In genomic region chr10:41151021-41151420, GRCm38 (mm10) we compare ENCODE assay signal across 13 mouse cellular contexts.
A peak's percentile ranks its signal among the peaks of the same experiment; 100 is the strongest.
DNase-seq lines count a peak whose midpoint lies in the region; ATAC-seq and TF ChIP-seq lines count a peak whose summit lies in the region.
"Had no signal": no experiment of that assay in that cellular context is flagged by ENCODE, and none has a peak within 500 bp of the region (broad histone marks: within the 10 kb centered on the region; RNA-seq: fewer than 3 reads in every experiment).

No protein-coding gene starts in this region.

- no peak overlapping the region for H3K4me3 ChIP-seq in hindbrain, embryonic 14.5 days (replicated peaks; ENCODE audit: low read length)
- no peak overlapping the region for H3K4me3 ChIP-seq in hindbrain, embryonic 11.5 days (ENCODE audit: low read depth, low read length)
- H3K4me3 ChIP-seq in midbrain, embryonic 14.5 days (replicated peaks; ENCODE audit: low read depth, low read length): no peak overlapping the region
- H3K4me3 ChIP-seq in midbrain, embryonic 11.5 days (ENCODE audit: low read depth, low read length): no peak overlapping the region
- no peak overlapping the region for H3K4me3 ChIP-seq in midbrain, postnatal 0 days (ENCODE audit: low read depth, low read length)
- H3K4me3 ChIP-seq: limb, embryonic 15.5 days; neural tube, embryonic 12.5 days had no signal

- no peaks in the 10 kb centered on the region for H3K27me3 ChIP-seq in hindbrain, embryonic 14.5 days (ENCODE audit: control insufficient read depth, insufficient read depth, low read length)
- no peaks in the 10 kb centered on the region for H3K27me3 ChIP-seq in hindbrain, embryonic 11.5 days (ENCODE audit: control insufficient read depth, insufficient read depth, low read length)
- no peaks in the 10 kb centered on the region for H3K27me3 ChIP-seq in midbrain, embryonic 14.5 days (ENCODE audit: control insufficient read depth, insufficient read depth, low read length)
- no peaks in the 10 kb centered on the region; the same call in 1 of the 2 replicates for H3K27me3 ChIP-seq in midbrain, embryonic 11.5 days (ENCODE audit: control insufficient read depth, insufficient read depth, low read length)
- no peaks in the 10 kb centered on the region for H3K27me3 ChIP-seq in midbrain, postnatal 0 days (ENCODE audit: insufficient read depth, low read length)
- H3K27me3 ChIP-seq: limb, embryonic 15.5 days; neural tube, embryonic 12.5 days had no signal

- peak; percentile 5 to 16 for DNase-seq in cerebellum, postnatal 14 days
- no peak for DNase-seq in cerebellum, adult 11-12 months
- DNase-seq in hindbrain, embryonic 14.5 days (ENCODE audit: low spot score): peak; percentile 29
- no peak for DNase-seq in hindbrain, embryonic 11.5 days (ENCODE audit: low spot score)
- DNase-seq in midbrain, embryonic 14.5 days: peak; percentile 44
- DNase-seq in midbrain, embryonic 11.5 days (ENCODE audit: low spot score, missing footprints): no peak
- DNase-seq in midbrain, postnatal 0 days (ENCODE audit: low spot score): peak; percentile 23
- no peak for DNase-seq in urinary bladder, adult 2 months (ENCODE audit: low spot score)
- DNase-seq: B cell, adult 2 months; layer of hippocampus, postnatal 36 days; thymus, postnatal 4 days had no signal

- H3K4me2 ChIP-seq in hindbrain, embryonic 14.5 days (replicated peaks): no peak overlapping the region; the same call in 1 of the 2 replicates
- no peak overlapping the region for H3K4me2 ChIP-seq in hindbrain, embryonic 11.5 days (replicated peaks; ENCODE audit: low read depth, low read length)
- no peak overlapping the region for H3K4me2 ChIP-seq in midbrain, embryonic 14.5 days (ENCODE audit: low read length)
- H3K4me2 ChIP-seq in midbrain, embryonic 11.5 days: no peak overlapping the region
- peak overlapping the region; percentile 10; the same call in 1 of the 2 replicates for H3K4me2 ChIP-seq in midbrain, postnatal 0 days (ENCODE audit: low read depth, low read length, poor library complexity, severe bottlenecking)
- H3K4me2 ChIP-seq: limb, embryonic 15.5 days; neural tube, embryonic 12.5 days had no signal

- no peaks in the 10 kb centered on the region for H3K36me3 ChIP-seq in hindbrain, embryonic 14.5 days (replicated peaks; ENCODE audit: control insufficient read depth, insufficient read depth)
- no peaks in the 10 kb centered on the region for H3K36me3 ChIP-seq in hindbrain, embryonic 11.5 days (ENCODE audit: control insufficient read depth, insufficient read depth, low read length)
- H3K36me3 ChIP-seq in midbrain, embryonic 14.5 days (ENCODE audit: control insufficient read depth, insufficient read depth, low read length): no peaks in the 10 kb centered on the region
- no peaks in the 10 kb centered on the region for H3K36me3 ChIP-seq in midbrain, embryonic 11.5 days (ENCODE audit: control insufficient read depth, insufficient read depth, low read length)
- H3K36me3 ChIP-seq in midbrain, postnatal 0 days (ENCODE audit: insufficient read depth, low read length): no peaks in the 10 kb centered on the region
- H3K36me3 ChIP-seq: limb, embryonic 15.5 days; neural tube, embryonic 12.5 days had no signal

- no peaks in the 10 kb centered on the region for H3K9me3 ChIP-seq in hindbrain, embryonic 14.5 days (ENCODE audit: control insufficient read depth, low read length)
- H3K9me3 ChIP-seq in hindbrain, embryonic 11.5 days (ENCODE audit: control insufficient read depth, low read length): no peaks in the 10 kb centered on the region
- H3K9me3 ChIP-seq in midbrain, embryonic 14.5 days (ENCODE audit: control insufficient read depth, low read length): no peaks in the 10 kb centered on the region
- no peaks in the 10 kb centered on the region for H3K9me3 ChIP-seq in midbrain, embryonic 11.5 days (ENCODE audit: control insufficient read depth, low read length)
- H3K9me3 ChIP-seq in midbrain, postnatal 0 days (ENCODE audit: low read length): no peaks in the 10 kb centered on the region
- H3K9me3 ChIP-seq: limb, embryonic 15.5 days; neural tube, embryonic 12.5 days had no signal

- TF ChIP-seq CTCF in midbrain, postnatal 0 days (IDR thresholded peaks at IDR 0.05): no peak

- H3K4me1 ChIP-seq in hindbrain, embryonic 14.5 days (replicated peaks; ENCODE audit: control insufficient read depth, insufficient read depth, low read length): no peaks in the 10 kb centered on the region
- no peaks in the 10 kb centered on the region for H3K4me1 ChIP-seq in hindbrain, embryonic 11.5 days (replicated peaks; ENCODE audit: control insufficient read depth, insufficient read depth, low read length)
- 0 out of 2 replicates have a peak, but pooled peaks cover 3% of the 10 kb centered on the region for H3K4me1 ChIP-seq in midbrain, embryonic 14.5 days (ENCODE audit: control insufficient read depth, insufficient read depth, low read length)
- no peaks in the 10 kb centered on the region for H3K4me1 ChIP-seq in midbrain, embryonic 11.5 days (ENCODE audit: control insufficient read depth, insufficient read depth, low read length)
- H3K4me1 ChIP-seq in midbrain, postnatal 0 days (ENCODE audit: insufficient read depth, low read length): no peaks in the 10 kb centered on the region
- H3K4me1 ChIP-seq: limb, embryonic 15.5 days; neural tube, embryonic 12.5 days had no signal

- H3K9ac ChIP-seq in hindbrain, embryonic 14.5 days: no peak overlapping the region
- H3K9ac ChIP-seq in hindbrain, embryonic 11.5 days (ENCODE audit: low read depth, low read length): no peak overlapping the region
- H3K9ac ChIP-seq in midbrain, embryonic 14.5 days (replicated peaks; ENCODE audit: low read length): no peak overlapping the region
- no peak overlapping the region for H3K9ac ChIP-seq in midbrain, embryonic 11.5 days (ENCODE audit: low read length)
- no peak overlapping the region for H3K9ac ChIP-seq in midbrain, postnatal 0 days (replicated peaks; ENCODE audit: low read length, poor library complexity, severe bottlenecking)
- H3K9ac ChIP-seq: limb, embryonic 15.5 days; neural tube, embryonic 12.5 days had no signal

- 66% methylated on average over 10 of the region's 10 CpGs for WGBS in hindbrain, embryonic 14.5 days
- WGBS in hindbrain, embryonic 11.5 days: 75% methylated on average over 10 of the region's 10 CpGs
- 48% methylated on average over 10 of the region's 10 CpGs for WGBS in midbrain, embryonic 14.5 days
- WGBS in midbrain, embryonic 11.5 days: 56% methylated on average over 10 of the region's 10 CpGs
- WGBS in midbrain, postnatal 0 days: 38% methylated on average over 10 of the region's 10 CpGs

- ATAC-seq in hindbrain, embryonic 14.5 days (ENCODE audit: low FRiP score): no peak
- ATAC-seq in hindbrain, embryonic 11.5 days (ENCODE audit: low FRiP score): no peak
- no peak for ATAC-seq in midbrain, embryonic 14.5 days (ENCODE audit: low FRiP score, low TSS enrichment)
- ATAC-seq in midbrain, embryonic 11.5 days (ENCODE audit: low FRiP score): no peak
- ATAC-seq in midbrain, postnatal 0 days (ENCODE audit: low FRiP score): no peak

- no peak overlapping the region for H3K27ac ChIP-seq in hindbrain, embryonic 14.5 days
- no peak overlapping the region for H3K27ac ChIP-seq in hindbrain, embryonic 11.5 days (ENCODE audit: low read depth, low read length)
- H3K27ac ChIP-seq in midbrain, embryonic 14.5 days (replicated peaks; ENCODE audit: low read depth, low read length): no peak overlapping the region
- no peak overlapping the region for H3K27ac ChIP-seq in midbrain, embryonic 11.5 days (ENCODE audit: low read depth, low read length)
- no peak overlapping the region for H3K27ac ChIP-seq in midbrain, postnatal 0 days (ENCODE audit: low read depth, low read length)
- H3K27ac ChIP-seq: limb, embryonic 15.5 days; neural tube, embryonic 12.5 days had no signal

Comparison
In these comparisons a context has a peak if more than half of its experiments do, and no peak if none do; other contexts are left out.
1. DNase-seq: peak in cerebellum, postnatal 14 days (2 of 2), hindbrain, embryonic 14.5 days (single experiment), midbrain, embryonic 14.5 days (single experiment) and midbrain, postnatal 0 days (single experiment); none in cerebellum, adult 11-12 months (single experiment), hindbrain, embryonic 11.5 days (single experiment), midbrain, embryonic 11.5 days (single experiment) and urinary bladder, adult 2 months (single experiment).